Mouse (Mus musculus): ENCODE results near the gene Igsf6. TPM values are rescaled to one million over a fixed set of nuclear protein-coding genes. Genes with fewer than 3 reads are reported as not detected.

Igsf6 gene
- 1.3 and 2.0 TPM in 2 replicates for polyA plus RNA-seq (2012; rRNA removed)

DNA sequence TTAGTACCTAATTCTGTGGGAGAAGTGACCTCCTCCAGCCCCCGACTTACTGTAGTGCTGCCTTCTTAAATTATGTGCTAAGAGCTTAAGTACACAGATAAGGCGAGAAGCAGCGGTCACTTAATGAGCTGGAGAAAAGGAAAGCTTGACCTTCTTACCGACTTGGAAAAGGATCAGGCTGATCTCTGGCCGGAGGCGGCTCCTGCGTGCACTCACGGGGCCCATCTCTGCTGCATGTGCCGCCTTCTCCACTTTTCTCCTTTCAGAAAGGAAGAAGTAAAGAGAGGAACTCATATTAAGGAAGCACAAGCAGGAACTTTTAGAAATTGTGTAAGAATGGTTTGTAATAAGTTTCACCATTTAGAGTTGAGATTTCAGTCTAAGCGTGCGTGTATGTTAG, at the start of gene Igsf6:
Gene Igsf6 (minus strand): TSS at position 292 of the 400 bp plus-strand sequence.
- DNase-seq (ENCODE audit: low read depth): no peak

GRCm38 (mm10) chr7:121120143-121120818, 45.9 kb upstream of the Igsf6 start:
- DNase-seq (ENCODE audit: low read depth): peak; percentile 17

GRCm38 (mm10) chr7:121111762-121112161, 37.4 kb upstream of the Igsf6 start:
- DNase-seq (ENCODE audit: low read depth): no peak

DNA sequence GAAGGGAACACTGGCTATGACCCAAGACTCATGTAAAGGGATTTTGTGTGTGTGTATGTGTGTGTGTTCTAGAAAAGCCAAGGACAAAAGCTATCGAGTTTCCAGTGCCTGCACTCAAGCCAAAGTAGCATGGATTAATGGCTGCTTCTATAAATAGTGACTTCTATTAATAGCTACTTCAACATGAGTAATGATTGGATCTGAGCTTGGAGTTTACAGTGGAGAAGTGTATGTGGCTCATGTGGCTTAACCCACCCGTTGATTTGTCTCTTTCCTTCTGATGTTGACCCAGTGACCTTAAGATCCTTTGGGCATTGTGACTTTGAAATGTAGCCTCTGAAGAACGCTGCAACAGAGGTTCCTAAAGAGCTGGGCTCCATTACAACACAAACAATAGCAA, 36.9 kb upstream of the Igsf6 start:
- no peak for DNase-seq (ENCODE audit: low read depth)

- no peak for DNase-seq (ENCODE audit: low read depth)
Observed at GRCm38 (mm10) chr7:121107851-121108250, 33.5 kb upstream of the Igsf6 start.

DNA sequence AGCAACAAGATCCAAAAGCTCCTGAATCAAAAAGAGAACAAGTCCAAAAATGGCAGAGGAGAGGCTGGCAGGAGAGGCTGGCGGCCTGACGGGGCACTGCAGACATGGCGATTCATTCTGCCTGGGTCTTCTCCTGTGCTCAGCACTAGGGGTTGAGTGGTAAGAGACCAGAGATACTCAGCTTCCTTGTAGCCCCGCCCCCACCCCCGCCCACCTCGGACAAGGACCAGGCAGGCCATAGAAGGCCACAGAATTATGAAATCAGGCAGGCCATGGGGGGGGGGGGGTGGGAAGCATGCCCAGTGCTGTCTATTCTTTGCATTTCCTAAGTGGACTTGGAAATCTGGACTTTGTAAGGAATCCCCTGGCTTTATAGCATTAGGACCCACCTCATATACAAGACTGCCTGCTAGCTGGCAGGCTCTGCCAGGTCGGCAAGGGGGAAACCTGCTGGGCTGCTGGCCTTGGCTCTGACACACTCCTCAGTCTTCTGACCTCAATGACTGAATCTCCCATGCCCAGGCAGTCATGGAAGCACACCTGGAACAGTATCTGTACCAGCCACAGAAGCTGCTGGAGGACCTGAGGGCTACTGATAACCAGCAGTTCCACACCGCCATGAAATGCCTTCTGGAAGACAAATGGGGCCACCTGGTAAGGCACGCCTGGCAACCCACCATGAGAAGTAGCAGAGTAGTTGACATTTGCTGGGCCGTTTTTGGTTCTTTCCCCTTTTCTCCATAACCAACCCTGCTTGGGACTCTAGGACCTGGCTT, 24.4 kb upstream of the Igsf6 start:
- DNase-seq (ENCODE audit: low read depth): no peak

- no peak for DNase-seq (ENCODE audit: low read depth)
Observed at GRCm38 (mm10) chr7:121093026-121093425, 18.7 kb upstream of the Igsf6 start.

DNA sequence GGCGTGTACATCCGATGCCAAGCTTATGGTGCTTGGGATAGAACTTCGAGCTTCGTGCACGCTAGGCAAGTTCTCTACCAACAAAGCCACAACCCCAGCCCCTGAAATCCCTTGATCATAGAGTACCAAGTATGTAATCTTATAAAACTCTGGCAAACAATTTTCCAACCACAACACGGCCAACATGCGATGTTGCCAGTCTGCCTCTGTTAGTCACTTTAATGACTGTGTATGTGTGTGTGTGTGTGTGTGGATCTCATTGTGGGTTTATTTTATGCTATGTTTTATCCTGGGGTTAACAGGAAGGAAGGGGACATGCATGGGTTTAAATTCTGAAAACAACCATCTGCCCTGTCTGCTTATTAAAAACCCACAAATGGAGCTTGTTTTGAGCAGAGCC, 16.4 kb upstream of the Igsf6 start:
- no peak for DNase-seq (ENCODE audit: low read depth)

GRCm38 (mm10) chr7:121088745-121089144, 14.4 kb upstream of the Igsf6 start:
- no peak for DNase-seq (ENCODE audit: low read depth)

GRCm38 (mm10) chr7:121085500-121085899, 11.1 kb upstream of the Igsf6 start:
- DNase-seq (ENCODE audit: low read depth): no peak

- no peak for DNase-seq (ENCODE audit: low read depth)
Observed at GRCm38 (mm10) chr7:121084840-121085453, 10.6 kb upstream of the Igsf6 start.

GRCm38 (mm10) chr7:121082949-121083513, 8.7 kb upstream of the Igsf6 start:
- no peak for DNase-seq (ENCODE audit: low read depth)

DNA sequence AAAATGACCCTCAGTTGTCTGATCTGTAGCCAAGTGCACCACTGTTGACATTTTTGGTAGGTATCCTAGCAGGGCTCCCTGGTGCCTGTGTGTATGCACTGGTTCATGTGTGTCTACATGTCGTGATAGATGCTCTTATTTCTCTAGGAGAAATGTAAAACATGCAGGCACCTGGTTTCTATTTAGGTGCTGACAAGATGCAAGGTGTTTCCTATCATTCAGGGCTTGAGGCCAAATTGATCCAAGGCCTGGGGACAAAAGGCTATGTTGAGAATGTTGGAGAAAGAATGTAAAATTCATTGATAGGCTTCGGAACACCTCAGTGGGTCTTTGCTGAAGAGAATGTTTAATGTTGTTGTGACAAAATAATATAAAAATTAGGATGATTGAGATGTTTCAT, 7.4 kb upstream of the Igsf6 start:
- no peak for DNase-seq (ENCODE audit: low read depth)

DNA sequence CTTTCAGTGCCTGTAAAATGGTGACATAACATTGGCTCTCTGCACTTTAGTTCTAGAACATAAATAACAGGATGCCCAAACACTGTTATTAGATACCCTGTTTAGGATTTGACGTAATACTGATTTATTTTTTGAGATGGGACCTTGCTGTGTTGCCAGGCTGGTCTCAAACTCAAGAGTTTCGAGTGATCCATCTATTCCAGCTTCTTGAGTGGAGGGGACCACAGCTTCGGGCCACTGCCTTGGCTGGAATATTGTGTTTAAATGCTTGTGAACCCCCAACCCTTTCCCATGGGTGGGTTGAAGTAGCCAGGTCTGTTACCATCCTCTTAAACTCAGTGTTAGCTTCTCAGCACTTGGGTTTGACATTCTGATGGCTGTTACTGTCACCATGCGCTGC, 7.0 kb upstream of the Igsf6 start, which contains the start of gene Otoa:
Gene Otoa (plus strand): TSS at position 301 of the 400 bp plus-strand sequence.
- DNase-seq (ENCODE audit: low read depth): no peak

DNA sequence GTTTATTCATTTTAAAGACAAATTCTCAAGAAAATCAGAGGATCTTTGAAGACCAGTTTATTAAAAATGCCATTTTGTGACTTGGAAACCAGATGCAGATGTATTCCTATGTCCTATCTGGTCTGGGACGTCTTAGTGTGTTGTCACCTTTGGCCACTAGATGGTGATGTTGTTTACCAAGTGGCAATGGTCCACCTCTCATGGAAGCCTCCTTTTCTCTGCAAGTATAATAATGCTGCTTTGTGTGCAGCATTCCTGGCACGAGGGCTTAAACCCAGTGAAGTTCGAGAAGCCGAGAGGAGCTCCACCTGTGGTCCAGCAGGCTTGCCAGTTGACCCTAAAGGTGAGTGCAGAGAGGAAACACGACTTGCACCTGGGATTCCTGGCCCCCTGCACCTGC, 3.5 kb upstream of the Igsf6 start:
- DNase-seq (ENCODE audit: low read depth): no peak

DNA sequence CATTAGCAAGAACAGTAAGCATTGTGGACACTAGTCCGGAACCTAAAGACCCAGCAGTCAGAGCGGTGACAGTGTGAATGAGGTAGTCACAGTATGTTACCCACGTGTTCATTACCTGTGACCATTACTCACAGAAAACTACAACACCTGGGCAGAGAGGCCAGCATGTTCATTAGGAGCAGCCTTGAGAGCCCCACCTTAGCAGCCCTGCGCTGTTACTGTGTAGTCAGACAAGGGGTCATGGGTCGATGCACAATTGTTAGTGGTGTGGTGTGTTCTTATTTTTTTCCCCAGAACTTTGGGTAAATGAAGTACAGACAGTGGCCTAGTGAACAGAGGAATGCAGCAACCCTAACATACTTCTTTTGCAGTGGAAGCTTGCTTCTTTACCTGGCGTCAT, 2.9 kb upstream of the Igsf6 start:
- no peak for DNase-seq (ENCODE audit: low read depth)

DNA sequence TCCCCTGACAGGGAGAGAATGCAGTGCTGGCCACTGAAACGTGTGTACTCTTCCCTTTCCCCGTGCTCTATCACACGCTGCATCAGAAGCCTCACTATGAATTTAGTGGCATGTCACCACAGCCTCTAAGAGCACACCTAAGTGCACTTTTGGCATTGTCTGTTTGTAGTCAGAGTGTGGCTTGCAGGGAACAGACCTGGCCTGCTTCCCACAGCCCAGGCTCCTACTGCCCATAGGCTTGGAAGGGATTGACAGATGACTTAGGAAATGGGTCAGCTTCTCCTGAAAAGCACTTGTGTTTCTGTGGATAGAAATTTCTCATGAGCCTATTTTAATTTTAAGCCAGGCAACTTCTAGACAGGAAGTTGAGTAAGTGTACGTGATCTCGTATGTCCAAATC, 1.0 kb upstream of the Igsf6 start:
- DNase-seq (ENCODE audit: low read depth): no peak

GRCm38 (mm10) chr7:121074801-121075400, 529 bp upstream of the Igsf6 start:
- no peak for DNase-seq (ENCODE audit: low read depth)

GRCm38 (mm10) chr7:121072506-121072905, 1.9 kb downstream of the Igsf6 start:
- no peak for DNase-seq (ENCODE audit: low read depth)

- DNase-seq (ENCODE audit: low read depth): no peak
Observed at GRCm38 (mm10) chr7:121071276-121071675, 3.1 kb downstream of the Igsf6 start.

GRCm38 (mm10) chr7:121064309-121064708, 10.1 kb downstream of the Igsf6 start:
- no peak for DNase-seq (ENCODE audit: low read depth)
